Comparison of ENCODE assay signal across 19 mouse cellular contexts in the genomic region with DNA sequence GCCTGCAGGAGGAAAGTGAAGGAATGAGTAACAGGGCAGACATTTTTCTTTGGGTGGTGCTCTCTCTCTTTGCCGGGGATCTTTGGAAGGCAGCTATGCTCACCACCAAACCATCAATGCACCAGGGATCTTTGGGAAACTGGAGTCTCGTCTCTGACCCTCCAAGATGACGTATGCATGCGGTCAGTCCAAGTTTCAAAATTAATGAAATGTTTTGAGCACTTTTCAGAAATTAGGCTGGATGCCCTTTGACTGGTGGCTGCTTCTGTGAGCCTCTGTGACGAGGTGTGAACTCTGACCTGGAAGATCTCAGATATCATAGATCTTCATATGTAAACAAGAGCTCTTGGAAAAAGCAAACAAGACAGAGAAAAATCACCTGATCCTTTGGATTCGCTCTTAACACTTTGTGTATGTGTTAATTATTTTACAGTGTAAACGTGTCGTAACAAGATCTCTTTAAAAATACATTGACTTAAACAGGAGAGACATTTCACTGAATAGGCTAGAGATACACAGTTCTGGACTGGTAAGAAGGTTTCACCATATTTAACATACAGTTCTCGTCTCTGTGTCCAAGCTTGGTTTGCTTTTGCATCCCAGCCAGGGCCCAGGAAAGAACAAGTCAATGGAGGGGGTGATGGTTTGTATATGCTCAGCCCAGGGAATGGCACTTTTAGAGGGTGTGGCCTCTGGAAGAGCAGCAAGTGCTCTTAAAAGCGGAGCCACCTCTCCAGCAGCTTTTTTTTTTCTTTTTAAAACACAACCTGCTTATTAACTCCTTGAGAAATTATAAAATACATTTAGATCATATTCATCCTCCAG. TPM values are rescaled to one million over a fixed set of nuclear protein-coding genes. Genes with fewer than 3 reads are reported as not detected.
DNase-seq lines count a peak whose midpoint lies in the region; ATAC-seq and TF ChIP-seq lines count a peak whose summit lies in the region.
"Had no signal": no experiment of that assay in that cellular context is flagged by ENCODE, and none has a peak within 500 bp of the region (broad histone marks: within the 10 kb centered on the region; RNA-seq: fewer than 3 reads in every experiment).

No protein-coding gene starts in this region.

- H3K9ac ChIP-seq in intestine, embryonic 15.5 days: no peak overlapping the region
- no peak overlapping the region for H3K9ac ChIP-seq in intestine, postnatal 0 days (ENCODE audit: low read depth, low read length)
- no peak overlapping the region for H3K9ac ChIP-seq in liver, embryonic 13.5 days
- H3K9ac ChIP-seq in liver, postnatal 0 days (replicated peaks): no peak overlapping the region; the same call in 1 of the 2 replicates
- no peak overlapping the region for H3K9ac ChIP-seq in kidney, embryonic 14.5 days (ENCODE audit: low read depth, low read length)
- H3K9ac ChIP-seq: forebrain, embryonic 15.5 days; hindbrain, embryonic 13.5 days had no signal

- WGBS in intestine, embryonic 15.5 days: 29% methylated on average over 10 of the region's 10 CpGs
- 28% methylated on average over 10 of the region's 10 CpGs for WGBS in intestine, postnatal 0 days
- 61% methylated on average over 10 of the region's 10 CpGs for WGBS in liver, embryonic 13.5 days (ENCODE audit: insufficient replicate concordance)
- 58% methylated on average over 10 of the region's 10 CpGs for WGBS in liver, postnatal 0 days (ENCODE audit: insufficient replicate concordance)
- WGBS in kidney, embryonic 14.5 days: 45% methylated on average over 10 of the region's 10 CpGs

- DNase-seq in lung, postnatal 36 days: peak; percentile 29
- no peak for DNase-seq in lung, postnatal 10 days
- DNase-seq in liver, embryonic 13.5 days: no peak
- no peak for DNase-seq in liver, postnatal 0 days
- no peak for DNase-seq in adrenal gland, postnatal 36 days
- DNase-seq: adrenal gland, adult 2 months; adrenal gland, postnatal 25 days; cerebellum, adult 2 months; cerebellum, postnatal 10 days; gastrocnemius, postnatal 10 days; heart, adult 2 months had no signal

- no peak overlapping the region for H3K4me2 ChIP-seq in intestine, embryonic 15.5 days (replicated peaks)
- H3K4me2 ChIP-seq in intestine, postnatal 0 days (replicated peaks; ENCODE audit: low read depth): no peak overlapping the region
- H3K4me2 ChIP-seq in liver, embryonic 13.5 days: no peak overlapping the region
- H3K4me2 ChIP-seq in liver, postnatal 0 days (ENCODE audit: low read depth, low read length): no peak overlapping the region
- no peak overlapping the region for H3K4me2 ChIP-seq in kidney, embryonic 14.5 days (replicated peaks; ENCODE audit: low read depth, low read length)
- H3K4me2 ChIP-seq: forebrain, embryonic 15.5 days; heart, embryonic 11.5 days; hindbrain, embryonic 13.5 days had no signal

- H3K36me3 ChIP-seq in intestine, embryonic 15.5 days: no peaks in the 10 kb centered on the region
- H3K36me3 ChIP-seq in intestine, postnatal 0 days (ENCODE audit: control insufficient read depth, insufficient read depth): no peaks in the 10 kb centered on the region
- H3K36me3 ChIP-seq in liver, embryonic 13.5 days: no peaks in the 10 kb centered on the region
- H3K36me3 ChIP-seq in liver, postnatal 0 days (replicated peaks; ENCODE audit: insufficient read depth, low read length): no peaks in the 10 kb centered on the region
- H3K36me3 ChIP-seq in kidney, embryonic 14.5 days (ENCODE audit: control insufficient read depth, insufficient read depth, low read length): no peaks in the 10 kb centered on the region
- H3K36me3 ChIP-seq: embryonic facial prominence, embryonic 10.5 days; forebrain, embryonic 15.5 days; hindbrain, embryonic 13.5 days had no signal

- 0 out of 2 replicates have a peak, but pooled peaks cover 3% of the 10 kb centered on the region for H3K4me1 ChIP-seq in intestine, embryonic 15.5 days (replicated peaks)
- no peaks in the 10 kb centered on the region for H3K4me1 ChIP-seq in intestine, postnatal 0 days (replicated peaks; ENCODE audit: control insufficient read depth, insufficient read depth, low read length)
- peaks cover 13% of the 10 kb centered on the region; the same call in 1 of the 2 replicates for H3K4me1 ChIP-seq in liver, embryonic 13.5 days (replicated peaks)
- 0 out of 2 replicates have a peak, but pooled peaks cover 2% of the 10 kb centered on the region for H3K4me1 ChIP-seq in liver, postnatal 0 days (ENCODE audit: insufficient read depth)
- H3K4me1 ChIP-seq in kidney, embryonic 14.5 days (ENCODE audit: control insufficient read depth, insufficient read depth, low read length): no peaks in the 10 kb centered on the region
- H3K4me1 ChIP-seq: embryonic facial prominence, embryonic 10.5 days; forebrain, embryonic 15.5 days; hindbrain, embryonic 13.5 days had no signal

- H3K27ac ChIP-seq in intestine, embryonic 15.5 days: no peak overlapping the region
- no peak overlapping the region for H3K27ac ChIP-seq in intestine, postnatal 0 days (ENCODE audit: low read depth, low read length)
- peak overlapping the region; percentile 34; the same call in 1 of the 2 replicates for H3K27ac ChIP-seq in liver, embryonic 13.5 days
- peak overlapping the region; percentile 75 for H3K27ac ChIP-seq in liver, postnatal 0 days (ENCODE audit: low read depth)
- no peak overlapping the region for H3K27ac ChIP-seq in kidney, embryonic 14.5 days (ENCODE audit: low read depth, low read length)
- H3K27ac ChIP-seq: embryonic facial prominence, embryonic 10.5 days; forebrain, embryonic 15.5 days; heart, adult 2 months; hindbrain, embryonic 13.5 days; hindbrain, postnatal 0 days had no signal

- TF ChIP-seq CTCF in intestine, postnatal 0 days (IDR thresholded peaks at IDR 0.05; ENCODE audit: low read depth): no peak
- no peak for TF ChIP-seq CTCF in liver, postnatal 0 days (IDR thresholded peaks at IDR 0.05; ENCODE audit: low read depth)

- H3K4me3 ChIP-seq in intestine, embryonic 15.5 days (replicated peaks): no peak overlapping the region
- no peak overlapping the region for H3K4me3 ChIP-seq in intestine, postnatal 0 days (ENCODE audit: low read depth, low read length)
- no peak overlapping the region for H3K4me3 ChIP-seq in liver, embryonic 13.5 days (replicated peaks)
- no peak overlapping the region for H3K4me3 ChIP-seq in liver, postnatal 0 days (ENCODE audit: low read depth, low read length)
- no peak overlapping the region for H3K4me3 ChIP-seq in kidney, embryonic 14.5 days (ENCODE audit: low read length)
- H3K4me3 ChIP-seq: embryonic facial prominence, embryonic 10.5 days; forebrain, embryonic 15.5 days; heart, adult 2 months; hindbrain, embryonic 13.5 days had no signal

- no peaks in the 10 kb centered on the region for H3K27me3 ChIP-seq in intestine, embryonic 15.5 days (replicated peaks)
- no peaks in the 10 kb centered on the region for H3K27me3 ChIP-seq in intestine, postnatal 0 days (replicated peaks; ENCODE audit: control insufficient read depth, insufficient read depth, low read length)
- H3K27me3 ChIP-seq in liver, embryonic 13.5 days: 0 out of 2 replicates have a peak, but pooled peaks cover 3% of the 10 kb centered on the region
- H3K27me3 ChIP-seq in liver, postnatal 0 days (ENCODE audit: insufficient read depth, low read length): no peaks in the 10 kb centered on the region
- H3K27me3 ChIP-seq in kidney, embryonic 14.5 days (ENCODE audit: control insufficient read depth, insufficient read depth, low read length): no peaks in the 10 kb centered on the region; the same call in 1 of the 2 replicates
- H3K27me3 ChIP-seq: forebrain, embryonic 15.5 days; hindbrain, embryonic 13.5 days had no signal

- no peak; the same call in 1 of the 2 replicates for TF ChIP-seq EP300 in liver, postnatal 0 days (IDR thresholded peaks at IDR 0.05; ENCODE audit: low read depth)

- 0 out of 2 replicates have a peak, but pooled peaks have one; percentile 14 for ATAC-seq in intestine, embryonic 15.5 days
- ATAC-seq in intestine, postnatal 0 days: no peak
- peak; percentile 27; the same call in 1 of the 2 replicates for ATAC-seq in liver, embryonic 13.5 days (ENCODE audit: low read depth)
- peak; percentile 81 for ATAC-seq in liver, postnatal 0 days
- ATAC-seq in kidney, embryonic 14.5 days (ENCODE audit: low FRiP score, low TSS enrichment): no peak
- ATAC-seq: forebrain, embryonic 15.5 days; hindbrain, postnatal 0 days had no signal

- no peaks in the 10 kb centered on the region for H3K9me3 ChIP-seq in intestine, embryonic 15.5 days
- H3K9me3 ChIP-seq in intestine, postnatal 0 days (ENCODE audit: control insufficient read depth): no peaks in the 10 kb centered on the region
- no peaks in the 10 kb centered on the region for H3K9me3 ChIP-seq in liver, embryonic 13.5 days (replicated peaks)
- no peaks in the 10 kb centered on the region for H3K9me3 ChIP-seq in liver, postnatal 0 days (ENCODE audit: low read length)
- no peaks in the 10 kb centered on the region for H3K9me3 ChIP-seq in kidney, embryonic 14.5 days (ENCODE audit: control insufficient read depth, low read length)
- H3K9me3 ChIP-seq: embryonic facial prominence, embryonic 10.5 days; forebrain, embryonic 15.5 days; hindbrain, embryonic 13.5 days had no signal

RNA-seq across cellular contexts. Expression of gene Grsf1, which starts 14.9 kb away (rescaled TPM):
- 47.2 and 47.9 TPM in 2 replicates for polyA plus RNA-seq in intestine, embryonic 15.5 days (2015; fragmentation: Nextera tagmentation; extraction: Ambion mirVana)
- polyA plus RNA-seq in intestine, postnatal 0 days (2015; fragmentation: Nextera tagmentation; extraction: Ambion mirVana): 31.2 and 33.1 TPM in 2 replicates
- 29.5 and 30.7 TPM in 2 replicates for polyA plus RNA-seq in liver, embryonic 13.5 days (2015; fragmentation: Nextera tagmentation; extraction: Ambion mirVana)
- 35.9 and 42.0 TPM in 2 replicates for polyA plus RNA-seq in liver, postnatal 0 days (2015; fragmentation: Nextera tagmentation; extraction: Ambion mirVana)
- 59.6 and 78.4 TPM in 2 replicates for polyA plus RNA-seq in kidney, embryonic 14.5 days (2014; fragmentation: Nextera tagmentation; extraction: Ambion mirVana)
- 100 to 1,000 TPM; 120 to 151 TPM for total RNA-seq in adrenal gland, postnatal 36 days (2021)

RNA-seq across cellular contexts. Expression of gene Mob1b, which starts 29.8 kb away (rescaled TPM):
- 9.6 and 11.4 TPM in 2 replicates for polyA plus RNA-seq in intestine, embryonic 15.5 days (2015; fragmentation: Nextera tagmentation; extraction: Ambion mirVana)
- 8.0 and 9.6 TPM in 2 replicates for polyA plus RNA-seq in intestine, postnatal 0 days (2015; fragmentation: Nextera tagmentation; extraction: Ambion mirVana)
- polyA plus RNA-seq in liver, embryonic 13.5 days (2015; fragmentation: Nextera tagmentation; extraction: Ambion mirVana): 8.8 and 11.4 TPM in 2 replicates
- 5.3 and 6.2 TPM in 2 replicates for polyA plus RNA-seq in liver, postnatal 0 days (2015; fragmentation: Nextera tagmentation; extraction: Ambion mirVana)
- polyA plus RNA-seq in kidney, embryonic 14.5 days (2014; fragmentation: Nextera tagmentation; extraction: Ambion mirVana): 10.9 and 18.0 TPM in 2 replicates
- 10 to 100 TPM; 36.9 to 46.7 TPM for total RNA-seq in adrenal gland, postnatal 36 days (2021)

Comparison
In these comparisons a context has a peak if more than half of its experiments do, and no peak if none do; other contexts are left out.
1. ATAC-seq: peak in intestine, embryonic 15.5 days (single experiment), liver, embryonic 13.5 days (single experiment) and liver, postnatal 0 days (single experiment); none in intestine, postnatal 0 days (single experiment) and kidney, embryonic 14.5 days (single experiment).
2. H3K27ac ChIP-seq: peak in liver, embryonic 13.5 days (single experiment) and liver, postnatal 0 days (single experiment); none in intestine, embryonic 15.5 days (single experiment), intestine, postnatal 0 days (single experiment) and kidney, embryonic 14.5 days (single experiment).